Mouse (Mus musculus): Measurements from ENCODE around the gene Cacnb2. TPM values are rescaled to one million over a fixed set of nuclear protein-coding genes. Genes with fewer than 3 reads are reported as not detected.

Cacnb2 gene
- total and polyA plus RNA-seq, 3 experiments, result not detected

GRCm38 (mm10) chr2:14943691-14944357 is 340.9 kb downstream of the Cacnb2 start:
- H3K9me3 ChIP-seq (replicated peaks; ENCODE audit: insufficient read depth, low read length), result no peaks in the 10 kb centered on the region
- DNase-seq (ENCODE audit: low read depth, low spot score), result no peak
- H3K9ac ChIP-seq (ENCODE audit: control insufficient read depth, low read depth, low read length, poor library complexity, severe bottlenecking), result no peak overlapping the region
- H3K27ac ChIP-seq (ENCODE audit: control insufficient read depth, low read depth, low read length), result no peak overlapping the region
- TF ChIP-seq CHD2 (IDR thresholded peaks at IDR 0.05; ENCODE audit: low read length), result no peak
- TF ChIP-seq MEF2A (IDR thresholded peaks at IDR 0.05; ENCODE audit: extremely low read depth, insufficient replicate concordance, low read depth, low read length, poor library complexity, severe bottlenecking), result no peak
- TF ChIP-seq ELF1 (IDR thresholded peaks at IDR 0.05; ENCODE audit: low read depth, low read length), result no peak
- TF ChIP-seq CTCF (IDR thresholded peaks at IDR 0.05 in 2 of 3, conservative IDR thresholded peaks at IDR 0.05 in 1 of 3; ENCODE audit: control insufficient read depth in 1 of 3, insufficient read depth in 1 of 3, low read depth in 2 of 3, low read length in 3 of 3, poor library complexity in 1 of 3, severe bottlenecking in 1 of 3), result no peak
- no peak for TF ChIP-seq MYC (IDR thresholded peaks at IDR 0.05; ENCODE audit: low read depth, low read length)
- H3K4me3 ChIP-seq (ENCODE audit: control insufficient read depth in 1 of 2, insufficient read depth in 1 of 2, low read depth in 2 of 2, low read length in 2 of 2), result no peak overlapping the region
- no peaks in the 10 kb centered on the region for H3K79me2 ChIP-seq (ENCODE audit: control insufficient read depth, insufficient read depth, low read length, poor library complexity)
- H3K4me1 ChIP-seq (ENCODE audit: control insufficient read depth in 1 of 2, insufficient read depth in 2 of 2, low read length in 2 of 2), result no peaks in the 10 kb centered on the region
- no peaks in the 10 kb centered on the region for H3K27me3 ChIP-seq (ENCODE audit: control insufficient read depth in 1 of 2, insufficient read depth in 2 of 2, low read length in 2 of 2)
- no peaks in the 10 kb centered on the region for H3K36me3 ChIP-seq (ENCODE audit: control insufficient read depth in 1 of 2, insufficient read depth in 2 of 2, low read length in 2 of 2)

DNA sequence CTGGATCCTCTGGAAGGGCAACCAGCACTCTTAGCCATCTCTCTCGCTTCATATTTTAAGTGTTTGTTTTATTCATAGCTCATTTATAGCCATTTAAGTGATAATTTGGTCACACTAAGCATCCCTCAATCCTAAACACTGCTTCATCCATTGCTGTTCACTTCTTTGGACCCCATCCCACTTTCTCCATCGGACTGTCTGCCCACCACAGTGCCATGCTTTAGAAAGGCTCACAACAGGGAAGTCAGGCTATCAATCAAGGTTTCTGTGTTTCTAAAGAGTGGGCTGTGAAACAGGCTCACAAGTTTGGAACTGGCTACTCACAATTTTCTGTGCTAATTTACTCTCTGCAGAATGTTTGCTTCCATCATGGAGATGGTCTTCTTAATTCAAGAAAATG is 350.2 kb downstream of the Cacnb2 start:
- TF ChIP-seq POLR2A (IDR thresholded peaks at IDR 0.05; ENCODE audit: control insufficient read depth in 1 of 2, insufficient read depth in 1 of 2, low read depth in 1 of 2, low read length in 2 of 2, poor library complexity in 1 of 2), result no peak
- Histone ChIP-seq H3K4me1 (ENCODE audit: control insufficient read depth in 1 of 2, insufficient read depth in 2 of 2, low read length in 2 of 2) (no peaks in the 10 kb centered on the region), H3K9ac (ENCODE audit: control insufficient read depth, low read depth, low read length, poor library complexity, severe bottlenecking) (no peak overlapping the region), H3K36me3 (ENCODE audit: control insufficient read depth in 1 of 2, insufficient read depth in 2 of 2, low read length in 2 of 2) (no peaks in the 10 kb centered on the region), H3K9me3 (replicated peaks; ENCODE audit: insufficient read depth, low read length) (no peaks in the 10 kb centered on the region), H3K27me3 (ENCODE audit: control insufficient read depth in 1 of 2, insufficient read depth in 2 of 2, low read length in 2 of 2) (no peaks in the 10 kb centered on the region), H3K79me2 (ENCODE audit: control insufficient read depth, insufficient read depth, low read length, poor library complexity) (no peaks in the 10 kb centered on the region), H3K27ac (ENCODE audit: control insufficient read depth, low read depth, low read length) (no peak overlapping the region), H3K4me3 (ENCODE audit: control insufficient read depth in 1 of 2, insufficient read depth in 1 of 2, low read depth in 2 of 2, low read length in 2 of 2) (no peak overlapping the region)
- DNase-seq (ENCODE audit: low read depth, low spot score), result no peak

DNA sequence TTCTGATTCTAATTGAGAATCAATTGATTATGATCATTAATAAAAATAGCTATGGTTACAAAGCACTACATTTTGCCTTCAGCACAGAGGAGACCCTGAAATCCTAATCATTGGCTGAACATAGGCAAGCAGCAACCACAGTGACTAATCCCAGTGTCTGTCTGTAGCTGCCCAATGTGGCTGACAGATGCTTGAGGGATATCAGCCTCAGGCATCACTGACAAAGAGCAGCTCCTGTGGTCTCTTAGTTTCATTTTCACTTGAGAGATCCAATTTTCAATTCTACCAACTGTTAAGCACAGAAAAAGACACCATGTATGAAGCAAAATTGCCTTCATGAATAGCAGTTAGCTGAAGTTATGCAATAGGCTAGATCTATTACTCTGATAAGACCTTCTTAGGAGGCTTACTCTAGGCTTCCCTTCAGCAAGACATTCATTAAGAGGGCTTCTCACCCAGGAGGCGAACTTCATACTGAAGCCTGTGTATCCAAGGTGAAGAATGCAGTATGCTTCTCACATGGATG is 358.1 kb downstream of the Cacnb2 start:
- Histone ChIP-seq H3K27me3 (ENCODE audit: control insufficient read depth in 1 of 2, insufficient read depth in 2 of 2, low read length in 2 of 2) (no peaks in the 10 kb centered on the region), H3K4me1 (ENCODE audit: control insufficient read depth in 1 of 2, insufficient read depth in 2 of 2, low read length in 2 of 2) (no peaks in the 10 kb centered on the region), H3K36me3 (ENCODE audit: control insufficient read depth in 1 of 2, insufficient read depth in 2 of 2, low read length in 2 of 2) (no peaks in the 10 kb centered on the region; a peak in 1 of 4 replicates), H3K9me3 (replicated peaks; ENCODE audit: insufficient read depth, low read length) (no peaks in the 10 kb centered on the region), H3K9ac (ENCODE audit: control insufficient read depth, low read depth, low read length, poor library complexity, severe bottlenecking) (no peak overlapping the region), H3K27ac (ENCODE audit: control insufficient read depth, low read depth, low read length) (no peak overlapping the region), H3K79me2 (ENCODE audit: control insufficient read depth, insufficient read depth, low read length, poor library complexity) (no peaks in the 10 kb centered on the region), H3K4me3 (ENCODE audit: control insufficient read depth in 1 of 2, insufficient read depth in 1 of 2, low read depth in 2 of 2, low read length in 2 of 2) (peak overlapping the region in 1 of 2 experiments; percentile 16; a peak in 1 of 4 replicates)
- DNase-seq (ENCODE audit: low read depth, low spot score), result peak; percentile 14
- TF ChIP-seq NRF1 (IDR thresholded peaks at IDR 0.05; ENCODE audit: insufficient read depth, low read depth, low read length, poor library complexity, severe bottlenecking) (no peak), GATA1 (IDR thresholded peaks at IDR 0.05; ENCODE audit: low read depth, low read length) (peak; percentile 36; the same call in 1 of the 2 replicates)

Measured in MEL (cell line).